Mouse (Mus musculus) kidney, postnatal 4 days (tissue): ENCODE measurements at regions not wholly inside any gene's neighbourhood (a gene's known extent, or its start where the extent isn't known, plus 50 kb on each side); places are given as distances from the start of the nearest gene placed in this dataset.

Experiments used
- DNase-seq, 2 experiments: peaks; one replicate each; pipeline ENCODE4 v3.0.0; 2021; ENCODE audit warnings: mixed read lengths in 2 of 2

- no peak for DNase-seq
Measured at GRCm38 (mm10) chr13:70311226-70312055, 326.0 kb downstream of the Ice1 start.

GRCm38 (mm10) chr13:70313205-70313604 lies 324.2 kb downstream of the Ice1 start:
- DNase-seq = no peak

GRCm38 (mm10) chr13:70323537-70323936 lies 313.9 kb downstream of the Ice1 start:
- no peak for DNase-seq

GRCm38 (mm10) chr13:70336069-70336468 lies 301.4 kb downstream of the Ice1 start:
- DNase-seq = no peak

GRCm38 (mm10) chr13:70340437-70340836 lies 297.0 kb downstream of the Ice1 start:
- DNase-seq = no peak

- DNase-seq = no peak
Measured at GRCm38 (mm10) chr13:70343191-70343734, 294.2 kb downstream of the Ice1 start.

- no peak for DNase-seq
Measured at GRCm38 (mm10) chr13:70343911-70344310, 293.5 kb downstream of the Ice1 start.

GRCm38 (mm10) chr13:70344311-70344710 lies 293.1 kb downstream of the Ice1 start:
- DNase-seq = no peak

GRCm38 (mm10) chr13:70348456-70348855 lies 289.0 kb downstream of the Ice1 start:
- no peak for DNase-seq

GRCm38 (mm10) chr13:70348965-70349364 lies 288.5 kb downstream of the Ice1 start:
- DNase-seq = no peak

GRCm38 (mm10) chr13:70369647-70370046 lies 267.8 kb downstream of the Ice1 start:
- peak; percentile 46 to 50 for DNase-seq

- DNase-seq = no peak
Measured at GRCm38 (mm10) chr13:70380772-70381171, 256.7 kb downstream of the Ice1 start.

GRCm38 (mm10) chr13:70385292-70385691 lies 252.1 kb downstream of the Ice1 start:
- no peak for DNase-seq

- no peak for DNase-seq
Measured at GRCm38 (mm10) chr13:70412788-70413187, 224.6 kb downstream of the Ice1 start.

- DNase-seq = no peak
Measured at GRCm38 (mm10) chr13:70418156-70418555, 219.3 kb downstream of the Ice1 start.

GRCm38 (mm10) chr13:70439419-70439818 lies 198.0 kb downstream of the Ice1 start:
- no peak for DNase-seq

- DNase-seq = no peak
Measured at GRCm38 (mm10) chr13:70446940-70447339, 190.5 kb downstream of the Ice1 start.

- DNase-seq = no peak
Measured at GRCm38 (mm10) chr13:70454592-70455390, 182.6 kb downstream of the Ice1 start.

GRCm38 (mm10) chr13:70458406-70458805 lies 179.0 kb downstream of the Ice1 start:
- DNase-seq = no peak

- DNase-seq = no peak
Measured at GRCm38 (mm10) chr13:70464996-70465395, 172.4 kb downstream of the Ice1 start.

- no peak for DNase-seq
Measured at GRCm38 (mm10) chr13:70474746-70475145, 162.7 kb downstream of the Ice1 start.

- DNase-seq = no peak
Measured at GRCm38 (mm10) chr13:70475366-70475765, 162.1 kb downstream of the Ice1 start.

GRCm38 (mm10) chr13:70499302-70499701 lies 138.1 kb downstream of the Ice1 start:
- DNase-seq = no peak
